Mouse (Mus musculus): Measurements from ENCODE around the gene Bcas1. TPM values are rescaled to one million over a fixed set of nuclear protein-coding genes. Genes with fewer than 3 reads are reported as not detected.

Bcas1 gene
- total and polyA plus RNA-seq, 3 experiments = 0.13 to 0.35 TPM; not detected in 1

DNA sequence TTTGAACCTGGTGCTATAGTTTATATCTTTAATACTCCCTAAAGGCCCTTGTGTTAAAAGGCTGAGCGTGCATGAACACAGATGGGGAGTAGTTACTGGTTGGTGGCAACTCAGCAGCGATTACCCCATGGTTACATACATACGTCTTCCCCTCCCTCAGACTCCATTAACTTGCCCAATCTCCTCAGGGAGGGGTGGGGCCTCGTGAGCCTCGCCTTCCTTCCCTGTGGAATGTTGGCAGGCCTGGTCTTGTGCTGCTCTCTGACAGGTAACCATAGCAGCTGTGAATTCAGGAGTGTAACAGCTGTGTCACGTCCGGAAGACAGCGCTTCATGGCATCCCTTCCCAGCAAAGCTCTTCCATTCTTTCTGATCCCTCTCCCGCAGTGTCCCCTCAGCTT is 118.7 kb downstream of the Bcas1 start:
- TF ChIP-seq ZNF384 (IDR thresholded peaks at IDR 0.05; ENCODE audit: low read depth, low read length) = no peak
- TF ChIP-seq ZC3H11A (IDR thresholded peaks at IDR 0.05; ENCODE audit: low read depth, low read length) = no peak
- TF ChIP-seq GABPA (IDR thresholded peaks at IDR 0.05; ENCODE audit: low read depth, low read length) = no peak
- no peak for TF ChIP-seq ETS1 (IDR thresholded peaks at IDR 0.05; ENCODE audit: low read depth, low read length)
- no peak for TF ChIP-seq USF2 (IDR thresholded peaks at IDR 0.05; ENCODE audit: borderline replicate concordance in 1 of 2, insufficient read depth in 1 of 2, low read depth in 1 of 2, low read length in 2 of 2)
- no peak for TF ChIP-seq NRF1 (IDR thresholded peaks at IDR 0.05; ENCODE audit: insufficient read depth, low read depth, low read length, poor library complexity, severe bottlenecking)
- no peak for TF ChIP-seq UBTF (IDR thresholded peaks at IDR 0.05; ENCODE audit: borderline replicate concordance, insufficient read depth, low read depth, low read length)
- no peak for TF ChIP-seq TCF12 (IDR thresholded peaks at IDR 0.05; ENCODE audit: low read depth, low read length)
- no peak for TF ChIP-seq TAL1 (IDR thresholded peaks at IDR 0.05; ENCODE audit: low read length)
- TF ChIP-seq POLR2A (IDR thresholded peaks at IDR 0.05; ENCODE audit: control insufficient read depth in 1 of 2, insufficient read depth in 1 of 2, low read depth in 1 of 2, low read length in 2 of 2, poor library complexity in 1 of 2) = no peak
- no peak for TF ChIP-seq CTCF (IDR thresholded peaks at IDR 0.05 in 2 of 3, conservative IDR thresholded peaks at IDR 0.05 in 1 of 3; ENCODE audit: control insufficient read depth in 1 of 3, insufficient read depth in 1 of 3, low read depth in 2 of 3, low read length in 3 of 3, poor library complexity in 1 of 3, severe bottlenecking in 1 of 3)
- no peak for TF ChIP-seq KAT2A (conservative IDR thresholded peaks at IDR 0.05; ENCODE audit: low read depth, low read length)
- no peak for TF ChIP-seq BHLHE40 (IDR thresholded peaks at IDR 0.05; ENCODE audit: borderline replicate concordance, low read depth, low read length)
- TF ChIP-seq CHD2 (IDR thresholded peaks at IDR 0.05; ENCODE audit: low read length) = no peak
- no peak for TF ChIP-seq SIN3A (IDR thresholded peaks at IDR 0.05; ENCODE audit: low read length)
- no peak for TF ChIP-seq TBP (IDR thresholded peaks at IDR 0.05; ENCODE audit: low read depth, low read length)
- Histone ChIP-seq H3K79me2 (ENCODE audit: control insufficient read depth, insufficient read depth, low read length, poor library complexity) (no peaks in the 10 kb centered on the region), H3K36me3 (ENCODE audit: control insufficient read depth in 1 of 2, insufficient read depth in 2 of 2, low read length in 2 of 2) (no peaks in the 10 kb centered on the region), H3K9me3 (replicated peaks; ENCODE audit: insufficient read depth, low read length) (no peaks in the 10 kb centered on the region), H3K9ac (ENCODE audit: control insufficient read depth, low read depth, low read length, poor library complexity, severe bottlenecking) (no peak overlapping the region), H3K27me3 (ENCODE audit: control insufficient read depth in 1 of 2, insufficient read depth in 2 of 2, low read length in 2 of 2) (no peaks in the 10 kb centered on the region; a peak in 1 of 4 replicates), H3K27ac (ENCODE audit: control insufficient read depth, low read depth, low read length) (no peak overlapping the region), H3K4me3 (ENCODE audit: control insufficient read depth in 1 of 2, insufficient read depth in 1 of 2, low read depth in 2 of 2, low read length in 2 of 2) (no peak overlapping the region), H3K4me1 (ENCODE audit: control insufficient read depth in 1 of 2, insufficient read depth in 2 of 2, low read length in 2 of 2) (no peaks in the 10 kb centered on the region)
- no peak for DNase-seq (ENCODE audit: low read depth, low spot score)

DNA sequence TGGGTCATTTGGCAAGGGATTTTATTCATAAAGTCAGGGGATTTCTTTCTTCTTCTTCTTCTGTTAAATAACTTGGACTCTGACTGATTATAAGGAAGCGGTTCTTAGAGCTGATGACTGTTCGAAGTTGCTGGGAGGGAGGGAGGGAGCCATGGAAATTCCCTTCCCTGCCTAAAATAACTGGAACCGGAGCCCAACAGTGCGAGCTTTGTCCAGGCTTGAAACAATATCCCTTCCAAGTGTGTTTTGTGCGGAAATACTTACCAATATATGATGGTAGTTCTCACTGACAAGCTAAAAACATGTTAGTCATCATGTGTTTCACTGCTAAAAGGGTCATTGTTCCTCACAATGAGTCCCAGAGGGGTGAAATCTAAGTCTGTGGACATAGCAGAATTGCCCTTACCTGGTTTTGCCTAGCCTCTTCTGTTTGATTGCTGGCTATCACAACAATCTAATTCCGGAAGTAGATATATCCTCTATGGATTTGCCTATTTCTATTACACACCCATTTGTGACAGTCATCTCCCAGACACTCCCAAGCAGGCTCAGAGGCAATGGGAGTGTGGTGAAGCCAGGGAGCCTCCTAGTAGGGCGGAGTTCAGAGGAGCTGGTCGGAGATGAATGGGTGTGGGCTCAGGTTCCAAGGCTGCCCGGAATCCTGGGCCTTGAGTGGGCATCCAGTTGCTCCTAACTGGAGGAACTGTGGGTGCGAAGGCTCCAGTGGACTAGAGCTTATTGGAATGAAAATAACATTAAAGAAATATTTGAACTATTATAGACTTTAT is 119.4 kb downstream of the Bcas1 start:
- no peak for DNase-seq (ENCODE audit: low read depth, low spot score)
- H3K4me3 ChIP-seq (ENCODE audit: control insufficient read depth in 1 of 2, insufficient read depth in 1 of 2, low read depth in 2 of 2, low read length in 2 of 2) = no peak overlapping the region
- H3K27me3 ChIP-seq (ENCODE audit: control insufficient read depth in 1 of 2, insufficient read depth in 2 of 2, low read length in 2 of 2) = no peaks in the 10 kb centered on the region; a peak in 1 of 4 replicates
- TF ChIP-seq SMC3 (IDR thresholded peaks at IDR 0.05; ENCODE audit: low read depth, low read length) (no peak), USF1 (IDR thresholded peaks at IDR 0.05; ENCODE audit: low read depth, low read length) (no peak), ZC3H11A (IDR thresholded peaks at IDR 0.05; ENCODE audit: low read depth, low read length) (no peak), E2F4 (IDR thresholded peaks at IDR 0.05; ENCODE audit: borderline replicate concordance, low read depth, low read length) (no peak), EP300 (IDR thresholded peaks at IDR 0.05; ENCODE audit: low read depth in 1 of 2, low read length in 2 of 2) (no peak)
- H3K9ac ChIP-seq (ENCODE audit: control insufficient read depth, low read depth, low read length, poor library complexity, severe bottlenecking) = no peak overlapping the region
- H3K36me3 ChIP-seq (ENCODE audit: control insufficient read depth in 1 of 2, insufficient read depth in 2 of 2, low read length in 2 of 2) = no peaks in the 10 kb centered on the region
- H3K9me3 ChIP-seq (replicated peaks; ENCODE audit: insufficient read depth, low read length) = no peaks in the 10 kb centered on the region
- H3K79me2 ChIP-seq (ENCODE audit: control insufficient read depth, insufficient read depth, low read length, poor library complexity) = no peaks in the 10 kb centered on the region
- H3K4me1 ChIP-seq (ENCODE audit: control insufficient read depth in 1 of 2, insufficient read depth in 2 of 2, low read length in 2 of 2) = no peaks in the 10 kb centered on the region
- H3K27ac ChIP-seq (ENCODE audit: control insufficient read depth, low read depth, low read length) = no peak overlapping the region

Data from MEL (cell line).